Mouse (Mus musculus) thymus, adult 2 months (tissue): ENCODE measurements at regions not wholly inside any gene's neighbourhood (a gene's known extent, or its start where the extent isn't known, plus 50 kb on each side); places are given as distances from the start of the nearest gene placed in this dataset.

ENCODE experiments used
- CTCF ChIP-seq: fragments of 200-500 bp; IDR thresholded peaks from 2 replicates; pipeline ENCODE4 v1.5.1; 2012; ENCODE audit warnings: mild to moderate bottlenecking, control low read depth, low read length, moderate library complexity, borderline replicate concordance; ENCODE audit not compliant: control insufficient read depth, poor library complexity, insufficient read depth; ENCODE audit errors: extremely low read depth
- POLR2A ChIP-seq: fragments of 200-500 bp; IDR thresholded peaks from 2 replicates; pipeline ENCODE4 v1.6.1; 2012; ENCODE audit warnings: mild to moderate bottlenecking, low read length, control low read depth, moderate library complexity; ENCODE audit not compliant: control insufficient read depth, poor library complexity, insufficient read depth; ENCODE audit errors: extremely low read depth

DNA sequence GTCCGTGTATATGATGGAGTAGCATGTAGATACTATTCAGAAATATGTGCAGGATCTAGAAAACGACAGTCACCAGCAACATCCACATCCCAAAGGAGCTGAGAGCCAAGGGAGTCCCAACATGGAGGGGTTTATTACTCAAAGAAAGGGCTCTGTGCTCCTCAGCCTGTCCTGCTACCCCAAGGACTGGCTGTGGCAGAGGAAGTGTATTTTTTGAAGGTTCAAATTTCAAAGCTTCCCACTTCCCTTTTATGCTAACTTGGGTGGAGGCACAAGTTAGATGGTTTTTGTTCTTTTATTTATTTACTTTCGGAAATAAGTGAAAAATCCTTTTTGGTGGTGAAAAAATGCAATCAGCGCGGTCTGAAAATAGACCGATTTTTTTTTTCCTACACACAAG lies 602.8 kb downstream of the Adgrl2 start:
- no peak for TF ChIP-seq CTCF
- TF ChIP-seq POLR2A = no peak
